Mouse (Mus musculus): ENCODE measurements at regions not wholly inside any gene's neighbourhood (a gene's known extent, or its start where the extent isn't known, plus 50 kb on each side); places are given as distances from the start of the nearest gene placed in this dataset.

GRCm38 (mm10) chr1:75678279-75678678 lies 132.2 kb downstream of the Slc4a3 start:
- 56% methylated on average over 4 of the region's 4 CpGs for WGBS
- Histone ChIP-seq H3K27me3 (replicated peaks; ENCODE audit: control insufficient read depth, insufficient read depth, low read length) (no peaks in the 10 kb centered on the region), H3K36me3 (ENCODE audit: control insufficient read depth, insufficient read depth, low read length) (no peaks in the 10 kb centered on the region), H3K9ac (ENCODE audit: low read depth, low read length) (no peak overlapping the region), H3K27ac (ENCODE audit: low read length) (no peak overlapping the region), H3K9me3 (ENCODE audit: control insufficient read depth, low read length) (0 out of 2 replicates have a peak, but pooled peaks cover 4% of the 10 kb centered on the region), H3K4me3 (ENCODE audit: low read length) (no peak overlapping the region), H3K4me1 (ENCODE audit: control insufficient read depth, insufficient read depth, low read length) (no peaks in the 10 kb centered on the region), H3K4me2 (ENCODE audit: low read depth, low read length) (no peak overlapping the region)
- ATAC-seq = no peak

GRCm38 (mm10) chr1:75680366-75680765 lies 134.3 kb downstream of the Slc4a3 start:
- H3K27ac ChIP-seq (ENCODE audit: low read length) = no peak overlapping the region
- 25% methylated on average over 10 of the region's 10 CpGs for WGBS
- no peak for ATAC-seq

GRCm38 (mm10) chr1:75681913-75682312 lies 135.8 kb downstream of the Slc4a3 start:
- Histone ChIP-seq H3K4me1 (ENCODE audit: control insufficient read depth, insufficient read depth, low read length) (no peaks in the 10 kb centered on the region), H3K9ac (ENCODE audit: low read depth, low read length) (no peak overlapping the region), H3K4me2 (ENCODE audit: low read depth, low read length) (no peak overlapping the region), H3K36me3 (ENCODE audit: control insufficient read depth, insufficient read depth, low read length) (no peaks in the 10 kb centered on the region), H3K9me3 (ENCODE audit: control insufficient read depth, low read length) (0 out of 2 replicates have a peak, but pooled peaks cover 4% of the 10 kb centered on the region), H3K27me3 (replicated peaks; ENCODE audit: control insufficient read depth, insufficient read depth, low read length) (no peaks in the 10 kb centered on the region), H3K4me3 (ENCODE audit: low read length) (no peak overlapping the region), H3K27ac (ENCODE audit: low read length) (no peak overlapping the region)
- WGBS = 89% methylated on average over 5 of the region's 5 CpGs
- no peak for ATAC-seq

More at GRCm38 (mm10) chr1:75680366-75680765, 134.3 kb downstream of the Slc4a3 start:
- Histone ChIP-seq H3K4me1 (ENCODE audit: control insufficient read depth, insufficient read depth, low read length) (no peaks in the 10 kb centered on the region), H3K4me3 (ENCODE audit: low read length) (no peak overlapping the region), H3K4me2 (ENCODE audit: low read depth, low read length) (no peak overlapping the region), H3K27me3 (replicated peaks; ENCODE audit: control insufficient read depth, insufficient read depth, low read length) (no peaks in the 10 kb centered on the region), H3K9me3 (ENCODE audit: control insufficient read depth, low read length) (0 out of 2 replicates have a peak, but pooled peaks cover 4% of the 10 kb centered on the region), H3K9ac (ENCODE audit: low read depth, low read length) (no peak overlapping the region), H3K36me3 (ENCODE audit: control insufficient read depth, insufficient read depth, low read length) (no peaks in the 10 kb centered on the region)

GRCm38 (mm10) chr1:75692781-75693180 lies 146.7 kb downstream of the Slc4a3 start:
- no peak overlapping the region for H3K27ac ChIP-seq (ENCODE audit: low read length)
- no peaks in the 10 kb centered on the region for H3K4me1 ChIP-seq (ENCODE audit: control insufficient read depth, insufficient read depth, low read length)
- no peaks in the 10 kb centered on the region for H3K9me3 ChIP-seq (ENCODE audit: control insufficient read depth, low read length)
- H3K9ac ChIP-seq (ENCODE audit: low read depth, low read length) = no peak overlapping the region
- H3K36me3 ChIP-seq (ENCODE audit: control insufficient read depth, insufficient read depth, low read length) = no peaks in the 10 kb centered on the region
- no peak overlapping the region for H3K4me2 ChIP-seq (ENCODE audit: low read depth, low read length)
- no peaks in the 10 kb centered on the region for H3K27me3 ChIP-seq (replicated peaks; ENCODE audit: control insufficient read depth, insufficient read depth, low read length)
- WGBS = 82% methylated on average over 1 of the region's 1 CpGs
- H3K4me3 ChIP-seq (ENCODE audit: low read length) = no peak overlapping the region
- ATAC-seq = no peak

GRCm38 (mm10) chr1:75693231-75693914 lies 147.3 kb downstream of the Slc4a3 start:
- Histone ChIP-seq H3K9ac (ENCODE audit: low read depth, low read length) (no peak overlapping the region), H3K4me2 (ENCODE audit: low read depth, low read length) (no peak overlapping the region), H3K9me3 (ENCODE audit: control insufficient read depth, low read length) (no peaks in the 10 kb centered on the region), H3K36me3 (ENCODE audit: control insufficient read depth, insufficient read depth, low read length) (no peaks in the 10 kb centered on the region), H3K4me1 (ENCODE audit: control insufficient read depth, insufficient read depth, low read length) (no peaks in the 10 kb centered on the region), H3K27ac (ENCODE audit: low read length) (no peak overlapping the region), H3K27me3 (replicated peaks; ENCODE audit: control insufficient read depth, insufficient read depth, low read length) (no peaks in the 10 kb centered on the region), H3K4me3 (ENCODE audit: low read length) (no peak overlapping the region)
- 24% methylated on average over 12 of the region's 12 CpGs for WGBS
- peak; percentile 72 for ATAC-seq

GRCm38 (mm10) chr1:75704832-75705650 lies 159.0 kb downstream of the Slc4a3 start:
- Histone ChIP-seq H3K27ac (ENCODE audit: low read length) (no peak overlapping the region), H3K4me3 (ENCODE audit: low read length) (no peak overlapping the region)

GRCm38 (mm10) chr1:75706126-75706525 lies 160.1 kb downstream of the Slc4a3 start:
- WGBS = 75% methylated on average over 9 of the region's 9 CpGs
- no peak overlapping the region for H3K27ac ChIP-seq (ENCODE audit: low read length)
- no peak for ATAC-seq
- no peak overlapping the region for H3K4me2 ChIP-seq (ENCODE audit: low read depth, low read length)
- no peak overlapping the region for H3K4me3 ChIP-seq (ENCODE audit: low read length)
- H3K4me1 ChIP-seq (ENCODE audit: control insufficient read depth, insufficient read depth, low read length) = no peaks in the 10 kb centered on the region
- no peak overlapping the region for H3K9ac ChIP-seq (ENCODE audit: low read depth, low read length)
- no peaks in the 10 kb centered on the region for H3K9me3 ChIP-seq (ENCODE audit: control insufficient read depth, low read length)
- H3K36me3 ChIP-seq (ENCODE audit: control insufficient read depth, insufficient read depth, low read length) = no peaks in the 10 kb centered on the region
- H3K27me3 ChIP-seq (replicated peaks; ENCODE audit: control insufficient read depth, insufficient read depth, low read length) = no peaks in the 10 kb centered on the region

More at GRCm38 (mm10) chr1:75704832-75705650, 159.0 kb downstream of the Slc4a3 start:
- no peak for ATAC-seq
- Histone ChIP-seq H3K4me2 (ENCODE audit: low read depth, low read length) (no peak overlapping the region), H3K4me1 (ENCODE audit: control insufficient read depth, insufficient read depth, low read length) (no peaks in the 10 kb centered on the region), H3K27me3 (replicated peaks; ENCODE audit: control insufficient read depth, insufficient read depth, low read length) (no peaks in the 10 kb centered on the region), H3K36me3 (ENCODE audit: control insufficient read depth, insufficient read depth, low read length) (no peaks in the 10 kb centered on the region), H3K9ac (ENCODE audit: low read depth, low read length) (no peak overlapping the region), H3K9me3 (ENCODE audit: control insufficient read depth, low read length) (no peaks in the 10 kb centered on the region)
- 45% methylated on average over 24 of the region's 24 CpGs for WGBS

GRCm38 (mm10) chr1:75723431-75723830 lies 177.4 kb downstream of the Slc4a3 start:
- H3K27ac ChIP-seq (ENCODE audit: low read length) = no peak overlapping the region
- H3K9ac ChIP-seq (ENCODE audit: low read depth, low read length) = no peak overlapping the region
- no peaks in the 10 kb centered on the region for H3K9me3 ChIP-seq (ENCODE audit: control insufficient read depth, low read length)
- no peak overlapping the region for H3K4me2 ChIP-seq (ENCODE audit: low read depth, low read length)
- no peak for ATAC-seq
- no peaks in the 10 kb centered on the region for H3K36me3 ChIP-seq (ENCODE audit: control insufficient read depth, insufficient read depth, low read length)
- H3K27me3 ChIP-seq (replicated peaks; ENCODE audit: control insufficient read depth, insufficient read depth, low read length) = no peaks in the 10 kb centered on the region
- no peaks in the 10 kb centered on the region for H3K4me1 ChIP-seq (ENCODE audit: control insufficient read depth, insufficient read depth, low read length)
- WGBS = 85% methylated on average over 5 of the region's 5 CpGs
- H3K4me3 ChIP-seq (ENCODE audit: low read length) = no peak overlapping the region

GRCm38 (mm10) chr1:75725329-75725728 lies 179.3 kb downstream of the Slc4a3 start:
- no peaks in the 10 kb centered on the region for H3K36me3 ChIP-seq (ENCODE audit: control insufficient read depth, insufficient read depth, low read length)
- no peak overlapping the region for H3K4me3 ChIP-seq (ENCODE audit: low read length)
- no peaks in the 10 kb centered on the region for H3K27me3 ChIP-seq (replicated peaks; ENCODE audit: control insufficient read depth, insufficient read depth, low read length)
- no peak overlapping the region for H3K27ac ChIP-seq (ENCODE audit: low read length)
- H3K9me3 ChIP-seq (ENCODE audit: control insufficient read depth, low read length) = no peaks in the 10 kb centered on the region
- no peak overlapping the region for H3K9ac ChIP-seq (ENCODE audit: low read depth, low read length)
- no peaks in the 10 kb centered on the region for H3K4me1 ChIP-seq (ENCODE audit: control insufficient read depth, insufficient read depth, low read length)
- no peak for ATAC-seq
- no peak overlapping the region for H3K4me2 ChIP-seq (ENCODE audit: low read depth, low read length)
- WGBS = 75% methylated on average over 2 of the region's 2 CpGs

Measured in intestine, embryonic 16.5 days (tissue).